Mouse (Mus musculus): Measurements from ENCODE around the gene St7. TPM values are rescaled to one million over a fixed set of nuclear protein-coding genes. Genes with fewer than 3 reads are reported as not detected.

Gene St7
- polyA plus RNA-seq, 1 experiment from 2014 or later, result 28.3 TPM

GRCm38 (mm10) chr6:17978881-17979280 is 286.1 kb downstream of the St7 start:
- no peak for ATAC-seq (ENCODE audit: low FRiP score, low read depth)
- no peaks in the 10 kb centered on the region for H3K36me3 ChIP-seq
- no peak overlapping the region for H3K4me2 ChIP-seq (replicated peaks)
- no peaks in the 10 kb centered on the region for H3K4me1 ChIP-seq
- H3K4me3 ChIP-seq, result no peak overlapping the region
- H3K9ac ChIP-seq, result no peak overlapping the region
- no peak overlapping the region for H3K27ac ChIP-seq
- no peaks in the 10 kb centered on the region for H3K27me3 ChIP-seq
- 89% methylated on average over 3 of the region's 3 CpGs for WGBS
- no peaks in the 10 kb centered on the region; the same call in 1 of the 2 replicates for H3K9me3 ChIP-seq

DNA sequence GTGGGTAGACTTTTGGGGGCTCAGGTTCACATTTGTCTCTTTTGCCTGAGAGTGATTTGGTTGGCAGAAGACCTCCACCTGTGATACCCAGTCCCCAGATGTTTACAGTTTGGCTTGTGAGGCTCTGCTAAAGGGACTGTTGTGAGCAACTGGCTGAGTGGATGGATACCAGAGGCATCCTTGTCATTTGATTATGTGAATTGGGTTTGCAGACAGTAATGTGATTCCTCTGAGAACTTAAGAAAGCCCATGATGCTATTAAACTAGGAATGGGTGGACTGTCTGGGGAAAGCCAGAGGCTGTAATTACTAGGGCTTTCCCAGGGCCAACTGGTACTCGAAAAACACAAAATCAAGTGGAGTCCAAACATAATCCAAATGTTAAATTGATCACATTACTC is 286.6 kb downstream of the St7 start:
- Histone ChIP-seq H3K36me3 (no peaks in the 10 kb centered on the region), H3K27me3 (no peaks in the 10 kb centered on the region), H3K27ac (no peak overlapping the region), H3K4me2 (replicated peaks) (no peak overlapping the region), H3K4me1 (no peaks in the 10 kb centered on the region), H3K4me3 (no peak overlapping the region), H3K9me3 (no peaks in the 10 kb centered on the region; the same call in 1 of the 2 replicates), H3K9ac (no peak overlapping the region)
- no peak for ATAC-seq (ENCODE audit: low FRiP score, low read depth)
- 76% methylated on average over 1 of the region's 1 CpGs for WGBS

DNA sequence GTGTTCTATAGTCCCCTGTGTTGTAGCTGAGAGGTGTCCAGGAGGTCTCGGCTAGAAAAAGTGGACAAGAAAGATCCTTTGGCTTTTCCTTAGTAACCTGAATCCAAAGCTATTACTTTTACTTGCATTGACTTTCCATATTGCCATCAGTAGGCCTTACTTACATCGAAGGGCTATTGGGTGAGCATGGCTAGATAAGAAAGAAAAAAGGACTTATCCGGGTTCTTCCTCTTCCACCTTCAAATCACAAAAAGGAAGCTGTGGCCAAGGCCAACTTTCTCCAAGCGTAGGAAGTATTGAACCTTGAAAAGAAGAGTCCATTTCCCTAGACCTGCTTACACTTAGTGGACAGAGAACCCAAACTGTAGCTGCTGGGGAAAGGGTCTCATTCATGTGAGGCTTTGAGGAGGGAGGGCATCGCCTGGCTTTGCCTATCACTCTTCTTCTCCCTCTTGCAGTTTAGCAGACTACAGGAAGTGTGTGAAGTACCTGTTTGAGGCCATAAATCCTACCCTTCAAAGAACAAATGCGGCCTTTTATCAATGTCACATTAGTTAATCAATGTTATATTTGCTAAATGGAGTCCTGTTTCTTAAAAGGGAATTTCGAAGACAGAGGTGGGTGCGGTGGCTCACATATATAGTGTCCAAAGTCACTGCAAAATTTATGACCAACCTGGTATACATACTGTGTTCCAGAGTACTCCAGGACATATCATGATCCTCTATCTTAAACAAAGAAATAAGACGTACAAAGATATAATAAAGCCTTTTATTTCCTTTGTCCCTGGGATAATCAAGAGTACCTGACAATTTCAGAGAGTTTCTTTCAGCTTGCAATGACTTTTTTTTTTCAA is 297.7 kb downstream of the St7 start:
- Histone ChIP-seq H3K9me3 (no peaks in the 10 kb centered on the region), H3K27me3 (no peaks in the 10 kb centered on the region), H3K4me3 (no peak overlapping the region), H3K9ac (no peak overlapping the region), H3K36me3 (no peaks in the 10 kb centered on the region), H3K27ac (no peak overlapping the region), H3K4me1 (no peaks in the 10 kb centered on the region), H3K4me2 (replicated peaks) (no peak overlapping the region)
- WGBS, result 89% methylated on average over 9 of the region's 9 CpGs
- ATAC-seq (ENCODE audit: low FRiP score, low read depth), result no peak

DNA sequence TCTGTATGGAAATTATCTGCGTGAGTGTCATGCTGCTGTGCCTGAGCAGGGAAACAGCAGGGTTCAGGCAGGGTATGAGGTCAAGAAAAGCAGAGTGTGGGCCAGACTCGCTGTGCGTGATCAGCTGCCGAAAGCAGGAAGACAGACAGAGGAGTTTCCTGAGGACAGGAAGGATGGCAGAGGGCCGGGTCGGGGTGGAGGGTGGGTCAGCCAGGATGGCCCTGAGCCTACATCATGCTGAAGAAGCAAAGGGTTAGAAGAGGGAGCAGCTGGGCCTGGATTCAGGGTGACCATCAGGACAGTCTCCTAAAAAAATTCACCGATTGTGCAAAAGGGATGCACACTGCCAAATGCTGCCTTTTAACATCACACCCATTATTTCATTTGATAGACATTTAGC is 298.9 kb downstream of the St7 start:
- H3K27me3 ChIP-seq, result no peaks in the 10 kb centered on the region

More for the DNA sequence above, 298.9 kb downstream of the St7 start:
- no peak for ATAC-seq (ENCODE audit: low FRiP score, low read depth)
- 83% methylated on average over 7 of the region's 7 CpGs for WGBS
- Histone ChIP-seq H3K27ac (no peak overlapping the region), H3K4me3 (no peak overlapping the region), H3K4me2 (replicated peaks) (no peak overlapping the region), H3K4me1 (no peaks in the 10 kb centered on the region), H3K36me3 (no peaks in the 10 kb centered on the region), H3K9ac (no peak overlapping the region), H3K9me3 (no peaks in the 10 kb centered on the region)

Other genes starting within 250 kb of the St7 start
- gene Met, start 229.1 kb upstream of the St7 start, polyA plus RNA-seq (2015; fragmentation: Nextera tagmentation; extraction: Ambion mirVana), result 3.9 and 4.4 TPM in 2 replicates
- 205 and 206 TPM in 2 replicates for gene Capza2, start 56.7 kb upstream of the St7 start, polyA plus RNA-seq (2015; fragmentation: Nextera tagmentation; extraction: Ambion mirVana)